Mouse (Mus musculus) embryonic fibroblast, embryonic 13.5 days (primary cell): ENCODE data around the gene Uqcrc2.

Source experiments
- CTCF ChIP-seq: IDR thresholded peaks from 2 replicates; pipeline ENCODE4 v1.5.1; 2011; ENCODE audit warnings: mild to moderate bottlenecking, control low read depth, low read length, moderate library complexity, borderline replicate concordance; ENCODE audit not compliant: insufficient read depth
- POLR2A ChIP-seq: IDR thresholded peaks from 2 replicates; pipeline ENCODE4 v1.6.1; 2011; ENCODE audit warnings: low read depth, mild to moderate bottlenecking, control low read depth, low read length, moderate library complexity

GRCm38 (mm10) chr7:120695196-120695595 is 60.2 kb downstream of the Uqcrc2 start:
- TF ChIP-seq CTCF: no peak
- no peak for TF ChIP-seq POLR2A
